Mouse (Mus musculus) intestine, embryonic 15.5 days (tissue): ENCODE measurements around the gene Trpm8. TPM values are rescaled to one million over a fixed set of nuclear protein-coding genes. Genes with fewer than 3 reads are reported as not detected.

Experiments
- ATAC-seq: fragments of 200-750 bp; cut with Nextera tagmentation; 2 replicates; pipeline ENCODE4 v1.8.0; 2017; ENCODE audit warnings: moderate TSS enrichment, moderate library complexity
- H3K27ac ChIP-seq: fragments of 300-500 bp; sonication (generic); 2 replicates; pipeline ENCODE4 v1.5.1; 2015; ENCODE audit warnings: mild to moderate bottlenecking, inconsistent platforms
- H3K27me3 ChIP-seq: fragments of 300-500 bp; sonication (generic); replicated peaks from 2 replicates; pipeline ENCODE4 v1.6.1; 2015; ENCODE audit warnings: inconsistent platforms
- H3K36me3 ChIP-seq: fragments of 300-500 bp; sonication (generic); 2 replicates; pipeline ENCODE4 v1.6.1; 2015; ENCODE audit warnings: inconsistent platforms
- H3K4me1 ChIP-seq: fragments of 300-500 bp; sonication (generic); replicated peaks from 2 replicates; pipeline ENCODE4 v1.6.1; 2015; ENCODE audit warnings: inconsistent platforms
- H3K4me2 ChIP-seq: fragments of 300-500 bp; sonication (generic); replicated peaks from 2 replicates; pipeline ENCODE4 v1.6.1; 2015; ENCODE audit warnings: mild to moderate bottlenecking, inconsistent platforms
- H3K4me3 ChIP-seq: fragments of 300-500 bp; sonication (generic); replicated peaks from 2 replicates; pipeline ENCODE4 v1.5.1; 2015; ENCODE audit warnings: inconsistent platforms
- H3K9ac ChIP-seq: fragments of 300-500 bp; sonication (generic); 2 replicates; pipeline ENCODE4 v1.6.1; 2015; ENCODE audit warnings: inconsistent platforms
- H3K9me3 ChIP-seq: fragments of 300-500 bp; sonication (generic); 2 replicates; pipeline ENCODE4 v1.6.1; 2016; ENCODE audit warnings: inconsistent platforms
- WGBS: fragments of 180-500 bp; shearing (Covaris S2); methylation state at CpG from one replicate; pipeline ENCODE4 v1.1.7; 2015; 5-methylcytosine and 5-hydroxymethylcytosine counted together
- polyA plus RNA-seq: library from polyadenylated mRNA; unstranded; fragments of >200 nt; fragmentation: Nextera tagmentation; extraction: Ambion mirVana; gene quantifications from 2 replicates; pipeline ENCODE4 v1.2.1, GENCODE M21; 2015

Gene Trpm8
- polyA plus RNA-seq, 1 experiment from 2014 or later = not detected

DNA sequence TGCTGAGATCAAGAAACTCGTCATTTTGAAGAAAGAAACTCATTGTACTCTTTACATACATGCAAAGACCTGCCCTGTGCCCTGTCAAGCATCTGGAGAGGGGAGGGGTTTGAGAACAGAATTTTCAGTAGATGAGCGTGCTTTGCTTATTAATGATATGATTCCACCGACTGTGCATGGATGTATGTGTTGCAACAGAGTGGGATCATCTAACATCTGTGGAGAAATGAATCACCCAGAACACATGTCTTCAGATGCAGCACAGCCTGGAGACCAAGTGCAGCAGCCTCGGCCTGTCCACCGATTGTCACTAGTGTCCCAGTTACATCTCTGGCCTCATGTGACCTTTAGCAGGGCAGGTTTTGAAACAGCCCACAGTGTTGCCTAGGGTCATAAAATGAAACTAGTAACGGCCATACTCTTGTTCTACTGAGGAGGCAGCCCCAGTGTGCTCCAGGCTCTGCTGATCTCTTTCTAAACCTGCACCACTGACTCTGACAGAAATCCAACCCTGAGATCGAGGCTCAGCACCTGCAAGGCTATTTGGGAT lies 145.5 kb downstream of the Trpm8 start:
- WGBS = 58% methylated on average over 7 of the region's 7 CpGs
- Histone ChIP-seq H3K27me3 (0 out of 2 replicates have a peak, but pooled peaks cover 2% of the 10 kb centered on the region), H3K36me3 (no peaks in the 10 kb centered on the region), H3K4me3 (no peak overlapping the region), H3K9ac (no peak overlapping the region), H3K4me1 (no peaks in the 10 kb centered on the region), H3K4me2 (no peak overlapping the region), H3K27ac (no peak overlapping the region), H3K9me3 (no peaks in the 10 kb centered on the region)
- no peak for ATAC-seq

DNA sequence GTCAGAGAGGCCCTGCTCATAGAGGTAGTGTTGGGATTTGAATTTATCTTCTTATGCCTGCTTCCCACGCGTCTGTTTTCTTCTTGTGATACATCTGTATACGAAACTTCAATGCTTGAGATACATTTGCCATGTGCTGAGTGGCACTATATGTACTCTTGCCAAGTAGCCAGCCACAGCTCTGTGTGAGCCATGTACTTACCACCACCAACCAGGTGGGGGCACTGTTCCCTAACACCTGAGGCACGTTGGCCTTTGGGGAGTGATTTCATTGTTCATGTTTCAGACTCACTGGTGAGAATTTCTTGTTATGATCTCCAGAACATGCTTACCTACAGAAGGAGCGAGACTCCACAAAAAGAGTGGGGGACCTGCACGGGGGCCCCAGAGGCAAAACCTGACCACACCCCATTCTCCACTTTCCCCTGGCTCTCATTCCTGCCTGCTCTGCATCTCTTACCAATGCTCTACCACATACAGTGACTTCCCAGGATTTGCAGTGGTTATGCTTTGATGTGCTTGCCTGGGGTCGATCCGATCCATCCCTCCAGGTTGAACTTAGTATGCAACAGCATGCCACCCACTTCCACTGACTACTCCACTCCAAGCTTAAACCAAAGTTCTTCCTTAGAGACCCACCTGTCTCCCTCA lies 147.3 kb downstream of the Trpm8 start:
- H3K36me3 ChIP-seq = no peaks in the 10 kb centered on the region
- peak; percentile 74 for ATAC-seq
- 0 out of 2 replicates have a peak, but pooled peaks cover 5% of the 10 kb centered on the region for H3K4me1 ChIP-seq
- no peaks in the 10 kb centered on the region for H3K9me3 ChIP-seq
- H3K27me3 ChIP-seq = 0 out of 2 replicates have a peak, but pooled peaks cover 2% of the 10 kb centered on the region
- 17% methylated on average over 8 of the region's 8 CpGs for WGBS
- no peak overlapping the region for H3K4me3 ChIP-seq
- H3K9ac ChIP-seq = no peak overlapping the region
- no peak overlapping the region for H3K4me2 ChIP-seq
- H3K27ac ChIP-seq = no peak overlapping the region

- ATAC-seq = no peak; the same call in 1 of the 2 replicates
- Histone ChIP-seq H3K9ac (no peak overlapping the region), H3K4me3 (no peak overlapping the region), H3K27me3 (0 out of 2 replicates have a peak, but pooled peaks cover 2% of the 10 kb centered on the region), H3K9me3 (no peaks in the 10 kb centered on the region), H3K4me2 (no peak overlapping the region), H3K4me1 (0 out of 2 replicates have a peak, but pooled peaks cover 5% of the 10 kb centered on the region), H3K36me3 (no peaks in the 10 kb centered on the region), H3K27ac (no peak overlapping the region)
- WGBS = 41% methylated on average over 11 of the region's 11 CpGs
These were observed 150.7 kb downstream of the Trpm8 start for GRCm38 (mm10) chr1:88427987-88428741.

- Histone ChIP-seq H3K4me1 (0 out of 2 replicates have a peak, but pooled peaks cover 5% of the 10 kb centered on the region), H3K4me3 (no peak overlapping the region), H3K27ac (no peak overlapping the region), H3K27me3 (0 out of 2 replicates have a peak, but pooled peaks cover 2% of the 10 kb centered on the region), H3K36me3 (no peaks in the 10 kb centered on the region), H3K9me3 (no peaks in the 10 kb centered on the region), H3K9ac (no peak overlapping the region), H3K4me2 (no peak overlapping the region)
- WGBS = 36% methylated on average over 1 of the region's 1 CpGs
- no peak for ATAC-seq
These were observed 152.0 kb downstream of the Trpm8 start for GRCm38 (mm10) chr1:88429413-88429812.

DNA sequence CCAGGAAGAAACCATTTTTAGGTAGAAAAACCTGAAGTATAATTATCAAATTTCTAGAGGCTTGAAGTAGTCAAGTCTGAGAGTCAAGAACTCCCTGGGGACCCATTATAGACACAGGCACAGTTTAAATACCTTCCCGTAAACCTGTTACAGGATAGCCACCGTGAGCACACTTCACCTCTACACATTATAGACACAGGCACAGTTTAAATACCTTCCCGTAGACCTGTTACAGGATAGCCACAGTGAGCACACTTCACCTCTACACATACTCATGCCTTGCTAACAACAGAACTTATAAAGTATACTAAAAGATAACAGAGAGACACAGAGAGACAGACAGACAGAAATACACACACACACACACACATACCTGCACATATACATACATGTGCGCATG lies 153.8 kb downstream of the Trpm8 start:
- H3K9me3 ChIP-seq = no peaks in the 10 kb centered on the region
- no peak overlapping the region for H3K9ac ChIP-seq
- 81% methylated on average over 4 of the region's 4 CpGs for WGBS
- no peak for ATAC-seq
- H3K27me3 ChIP-seq = no peaks in the 10 kb centered on the region
- H3K27ac ChIP-seq = no peak overlapping the region
- H3K4me3 ChIP-seq = no peak overlapping the region
- no peak overlapping the region for H3K4me2 ChIP-seq
- H3K36me3 ChIP-seq = no peaks in the 10 kb centered on the region
- 0 out of 2 replicates have a peak, but pooled peaks cover 5% of the 10 kb centered on the region for H3K4me1 ChIP-seq

GRCm38 (mm10) chr1:88432601-88433000 lies 155.1 kb downstream of the Trpm8 start:
- no peak overlapping the region for H3K4me3 ChIP-seq
- H3K4me2 ChIP-seq = no peak overlapping the region
- H3K9ac ChIP-seq = no peak overlapping the region
- no peaks in the 10 kb centered on the region for H3K9me3 ChIP-seq
- no peak for ATAC-seq
- H3K36me3 ChIP-seq = no peaks in the 10 kb centered on the region
- WGBS = 48% methylated on average over 3 of the region's 3 CpGs
- no peak overlapping the region for H3K27ac ChIP-seq
- H3K27me3 ChIP-seq = no peaks in the 10 kb centered on the region
- 0 out of 2 replicates have a peak, but pooled peaks cover 7% of the 10 kb centered on the region for H3K4me1 ChIP-seq

DNA sequence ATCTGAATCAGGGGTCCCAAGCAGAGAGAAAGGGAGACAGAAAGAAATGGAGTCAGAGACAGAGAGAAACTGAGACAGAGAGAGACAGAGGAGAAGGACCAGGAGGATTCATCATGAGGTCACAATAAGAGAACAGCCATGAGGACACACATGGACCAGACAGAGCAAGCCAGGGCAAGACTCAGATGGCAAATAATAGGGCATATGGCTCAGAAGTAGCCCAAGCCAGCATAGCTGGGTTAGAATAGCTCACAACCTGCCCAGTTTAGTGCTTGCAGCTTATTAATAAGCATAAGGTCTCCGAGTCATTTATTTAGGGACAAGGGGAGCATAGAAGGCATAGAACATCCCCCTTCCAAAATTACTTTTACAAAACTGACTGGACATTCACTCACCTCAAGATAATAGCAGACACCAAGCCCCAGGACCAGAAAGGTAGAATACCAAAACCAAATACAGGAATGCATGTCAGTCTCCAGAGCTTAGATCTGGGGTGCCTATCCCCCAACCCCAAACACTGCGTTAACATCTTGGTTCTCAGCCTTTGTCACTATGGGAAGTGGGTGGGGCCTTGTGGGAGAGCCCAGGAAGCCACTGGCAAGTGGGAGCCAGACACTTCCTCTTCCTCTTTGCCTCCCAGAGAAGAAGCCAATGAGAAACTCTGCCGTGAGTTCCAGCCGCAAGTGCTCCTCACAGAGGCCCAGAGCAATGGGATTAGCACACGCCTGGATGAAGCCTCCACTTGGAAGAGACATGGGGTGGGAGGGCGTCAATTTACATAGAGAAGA lies 155.8 kb downstream of the Trpm8 start:
- Histone ChIP-seq H3K9ac (no peak overlapping the region), H3K4me1 (0 out of 2 replicates have a peak, but pooled peaks cover 6% of the 10 kb centered on the region), H3K27me3 (no peaks in the 10 kb centered on the region), H3K27ac (no peak overlapping the region), H3K4me3 (no peak overlapping the region), H3K9me3 (no peaks in the 10 kb centered on the region), H3K4me2 (no peak overlapping the region), H3K36me3 (no peaks in the 10 kb centered on the region)
- ATAC-seq = no peak
- WGBS = 76% methylated on average over 6 of the region's 6 CpGs

DNA sequence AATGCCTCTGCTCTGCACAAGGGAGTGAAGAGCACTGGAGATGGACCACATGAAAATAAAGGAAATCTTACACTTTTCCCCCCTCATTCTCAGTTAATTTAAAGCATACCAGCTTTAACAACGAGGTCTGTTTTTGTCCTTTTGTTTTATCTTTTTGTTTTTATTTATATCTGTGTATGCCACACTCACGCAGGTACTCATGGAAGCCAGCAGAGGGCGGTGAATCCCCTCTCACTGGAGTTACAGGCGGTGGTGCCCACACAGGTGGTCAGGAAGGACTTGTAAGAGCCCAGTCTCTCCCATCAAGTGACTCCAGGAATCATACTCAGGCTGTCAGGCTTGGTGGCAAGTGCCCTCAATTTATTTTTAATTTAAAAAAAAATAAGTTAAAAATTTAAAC lies 156.6 kb downstream of the Trpm8 start:
- Histone ChIP-seq H3K4me1 (0 out of 2 replicates have a peak, but pooled peaks cover 3% of the 10 kb centered on the region), H3K36me3 (no peaks in the 10 kb centered on the region), H3K9ac (no peak overlapping the region), H3K9me3 (no peaks in the 10 kb centered on the region), H3K4me3 (no peak overlapping the region), H3K4me2 (no peak overlapping the region), H3K27me3 (no peaks in the 10 kb centered on the region), H3K27ac (no peak overlapping the region)
- no peak for ATAC-seq
- 77% methylated on average over 4 of the region's 4 CpGs for WGBS

DNA sequence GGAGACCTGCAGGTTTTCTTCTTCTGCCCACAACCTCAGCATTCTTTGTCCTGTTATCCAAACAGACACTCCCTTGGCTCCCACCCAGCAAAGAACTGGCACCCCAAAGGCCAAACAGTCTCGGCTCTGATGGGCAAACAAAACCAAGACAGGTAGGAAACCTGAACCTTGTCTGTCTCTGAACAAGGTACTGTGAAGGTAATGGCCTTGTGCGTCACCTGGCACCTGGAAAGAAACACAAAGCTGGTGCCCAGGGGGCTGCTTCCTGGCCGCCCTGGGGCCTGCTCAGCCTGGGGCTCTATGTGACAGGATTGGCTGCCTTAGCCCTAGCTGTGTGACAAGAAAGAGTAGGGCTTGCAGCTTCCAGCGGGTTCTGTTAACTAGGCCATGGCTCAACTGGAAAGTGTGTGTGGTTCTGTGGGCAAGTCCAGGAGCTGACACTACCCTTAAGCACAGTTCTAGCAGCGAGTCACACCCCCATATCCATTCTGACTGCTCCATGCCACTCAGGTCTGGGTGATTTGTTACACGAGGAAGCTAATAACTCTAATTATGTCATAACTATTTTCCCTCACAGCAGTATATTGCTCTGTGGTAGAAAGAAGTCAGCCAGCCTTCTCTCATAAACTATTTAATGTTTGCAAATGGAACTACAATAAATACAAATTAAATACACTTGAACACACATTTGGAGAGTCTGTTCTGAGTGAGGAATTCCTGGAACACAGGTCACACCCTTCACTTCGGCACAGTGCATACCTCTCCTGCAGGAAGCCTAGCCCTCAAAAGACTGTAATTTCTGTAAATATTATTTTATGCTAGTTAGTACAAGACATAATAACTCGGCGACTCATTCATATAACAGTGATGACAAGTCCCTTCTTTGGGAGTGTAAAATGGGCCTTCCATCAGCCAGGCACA lies 160.0 kb downstream of the Trpm8 start:
- Histone ChIP-seq H3K27me3 (no peaks in the 10 kb centered on the region), H3K36me3 (no peaks in the 10 kb centered on the region), H3K4me3 (no peak overlapping the region), H3K27ac (no peak overlapping the region), H3K9me3 (no peaks in the 10 kb centered on the region), H3K9ac (no peak overlapping the region), H3K4me2 (no peak overlapping the region), H3K4me1 (0 out of 2 replicates have a peak, but pooled peaks cover 3% of the 10 kb centered on the region)
- ATAC-seq = no peak
- 55% methylated on average over 9 of the region's 9 CpGs for WGBS
